Mouse (Mus musculus): ENCODE data around the gene Sdk1. TPM values are rescaled to one million over a fixed set of nuclear protein-coding genes. Genes with fewer than 3 reads are reported as not detected.

Gene Sdk1
- polyA plus RNA-seq, 1 experiment from 2014 or later: 4.0 TPM

GRCm38 (mm10) chr5:141568106-141568505 is 326.8 kb downstream of the Sdk1 start:
- H3K36me3 ChIP-seq (ENCODE audit: insufficient read depth, low read length): no peaks in the 10 kb centered on the region
- no peak overlapping the region for H3K4me2 ChIP-seq (replicated peaks; ENCODE audit: low read depth, low read length)
- no peaks in the 10 kb centered on the region for H3K4me1 ChIP-seq (ENCODE audit: insufficient read depth, low read length)
- H3K27me3 ChIP-seq (ENCODE audit: insufficient read depth, low read length): no peaks in the 10 kb centered on the region
- ATAC-seq (ENCODE audit: low FRiP score, low TSS enrichment): no peak
- no peaks in the 10 kb centered on the region for H3K9me3 ChIP-seq (ENCODE audit: low read length)
- H3K27ac ChIP-seq (ENCODE audit: low read length): no peak overlapping the region
- H3K4me3 ChIP-seq (ENCODE audit: low read length): no peak overlapping the region
- no peak overlapping the region for H3K9ac ChIP-seq (replicated peaks; ENCODE audit: low read length)
- WGBS: 87% methylated on average over 2 of the region's 2 CpGs

GRCm38 (mm10) chr5:141570442-141570841 is 329.2 kb downstream of the Sdk1 start:
- Histone ChIP-seq H3K4me2 (replicated peaks; ENCODE audit: low read depth, low read length) (no peak overlapping the region), H3K4me1 (ENCODE audit: insufficient read depth, low read length) (0 out of 2 replicates have a peak, but pooled peaks cover 4% of the 10 kb centered on the region), H3K27me3 (ENCODE audit: insufficient read depth, low read length) (no peaks in the 10 kb centered on the region), H3K9ac (replicated peaks; ENCODE audit: low read length) (no peak overlapping the region), H3K36me3 (ENCODE audit: insufficient read depth, low read length) (no peaks in the 10 kb centered on the region), H3K4me3 (ENCODE audit: low read length) (no peak overlapping the region), H3K27ac (ENCODE audit: low read length) (no peak overlapping the region), H3K9me3 (ENCODE audit: low read length) (no peaks in the 10 kb centered on the region)
- 81% methylated on average over 6 of the region's 6 CpGs for WGBS
- no peak for ATAC-seq (ENCODE audit: low FRiP score, low TSS enrichment)

DNA sequence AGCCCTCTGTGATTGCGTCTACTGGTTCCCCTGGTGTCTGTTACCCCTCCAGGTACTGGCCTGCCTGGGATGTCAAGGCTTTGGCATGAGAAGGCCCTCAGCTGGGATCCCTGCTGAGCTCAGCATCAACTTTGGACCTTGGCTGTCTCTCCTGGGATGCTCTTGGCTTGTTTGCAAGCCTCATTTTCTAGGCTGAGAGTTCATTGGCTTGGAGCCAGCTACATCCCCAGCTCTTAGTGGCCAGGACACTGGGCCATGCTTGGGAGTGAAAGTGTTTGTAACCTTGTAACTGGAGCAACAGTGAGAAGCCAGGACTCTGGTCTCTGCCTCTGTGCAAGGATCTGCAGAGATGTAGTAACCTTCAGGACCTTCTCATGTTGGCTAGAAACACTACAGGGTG is 333.0 kb downstream of the Sdk1 start:
- no peak overlapping the region for H3K4me2 ChIP-seq (replicated peaks; ENCODE audit: low read depth, low read length)
- H3K4me1 ChIP-seq (ENCODE audit: insufficient read depth, low read length): 0 out of 2 replicates have a peak, but pooled peaks cover 4% of the 10 kb centered on the region
- H3K36me3 ChIP-seq (ENCODE audit: insufficient read depth, low read length): no peaks in the 10 kb centered on the region
- no peak for ATAC-seq (ENCODE audit: low FRiP score, low TSS enrichment)
- H3K27ac ChIP-seq (ENCODE audit: low read length): no peak overlapping the region
- WGBS: 79% methylated on average over 1 of the region's 1 CpGs
- H3K27me3 ChIP-seq (ENCODE audit: insufficient read depth, low read length): no peaks in the 10 kb centered on the region
- H3K4me3 ChIP-seq (ENCODE audit: low read length): no peak overlapping the region
- no peaks in the 10 kb centered on the region for H3K9me3 ChIP-seq (ENCODE audit: low read length)
- no peak overlapping the region for H3K9ac ChIP-seq (replicated peaks; ENCODE audit: low read length)

DNA sequence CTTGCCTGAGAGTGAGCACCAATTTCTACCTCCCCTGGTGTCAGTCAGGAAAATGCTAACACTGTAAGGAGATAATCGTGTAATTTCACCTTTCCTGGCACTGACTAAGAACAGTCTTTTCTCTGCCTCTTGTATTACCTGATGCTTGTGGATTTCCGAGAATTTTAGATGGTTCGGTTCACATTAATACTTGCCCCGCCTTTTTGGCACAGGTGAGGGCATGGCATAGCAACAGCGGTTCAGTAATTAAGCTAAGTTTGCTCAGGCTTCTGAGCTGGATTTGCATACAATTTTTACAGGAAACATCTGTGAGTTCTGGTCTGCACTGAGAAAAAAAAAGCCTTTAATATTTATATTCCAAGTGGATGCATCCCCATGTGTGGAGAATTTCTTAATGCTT is 350.0 kb downstream of the Sdk1 start:
- 89% methylated on average over 5 of the region's 5 CpGs for WGBS
- H3K9me3 ChIP-seq (ENCODE audit: low read length): no peaks in the 10 kb centered on the region
- H3K36me3 ChIP-seq (ENCODE audit: insufficient read depth, low read length): no peaks in the 10 kb centered on the region
- no peak for ATAC-seq (ENCODE audit: low FRiP score, low TSS enrichment)
- H3K27ac ChIP-seq (ENCODE audit: low read length): no peak overlapping the region
- H3K4me3 ChIP-seq (ENCODE audit: low read length): no peak overlapping the region
- no peak overlapping the region for H3K4me2 ChIP-seq (replicated peaks; ENCODE audit: low read depth, low read length)
- no peaks in the 10 kb centered on the region for H3K4me1 ChIP-seq (ENCODE audit: insufficient read depth, low read length)
- H3K9ac ChIP-seq (replicated peaks; ENCODE audit: low read length): no peak overlapping the region
- no peaks in the 10 kb centered on the region for H3K27me3 ChIP-seq (ENCODE audit: insufficient read depth, low read length)

- ATAC-seq (ENCODE audit: low FRiP score, low TSS enrichment): no peak
- H3K9ac ChIP-seq (replicated peaks; ENCODE audit: low read length): no peak overlapping the region
- no peak overlapping the region for H3K27ac ChIP-seq (ENCODE audit: low read length)
- no peak overlapping the region for H3K4me3 ChIP-seq (ENCODE audit: low read length)
- no peaks in the 10 kb centered on the region for H3K36me3 ChIP-seq (ENCODE audit: insufficient read depth, low read length)
- H3K27me3 ChIP-seq (ENCODE audit: insufficient read depth, low read length): no peaks in the 10 kb centered on the region
- no peak overlapping the region for H3K4me2 ChIP-seq (replicated peaks; ENCODE audit: low read depth, low read length)
- no peaks in the 10 kb centered on the region for H3K4me1 ChIP-seq (ENCODE audit: insufficient read depth, low read length)
- H3K9me3 ChIP-seq (ENCODE audit: low read length): no peaks in the 10 kb centered on the region
- WGBS: 64% methylated on average over 10 of the region's 10 CpGs
Observed at GRCm38 (mm10) chr5:141612721-141613120, 371.4 kb downstream of the Sdk1 start.

- Histone ChIP-seq H3K36me3 (ENCODE audit: insufficient read depth, low read length) (no peaks in the 10 kb centered on the region), H3K27me3 (ENCODE audit: insufficient read depth, low read length) (no peaks in the 10 kb centered on the region), H3K4me1 (ENCODE audit: insufficient read depth, low read length) (no peaks in the 10 kb centered on the region), H3K9ac (replicated peaks; ENCODE audit: low read length) (no peak overlapping the region), H3K4me3 (ENCODE audit: low read length) (no peak overlapping the region), H3K9me3 (ENCODE audit: low read length) (no peaks in the 10 kb centered on the region), H3K27ac (ENCODE audit: low read length) (no peak overlapping the region), H3K4me2 (replicated peaks; ENCODE audit: low read depth, low read length) (no peak overlapping the region)
- WGBS: 66% methylated on average over 7 of the region's 7 CpGs
- no peak for ATAC-seq (ENCODE audit: low FRiP score, low TSS enrichment)
Observed at GRCm38 (mm10) chr5:141615763-141616162, 374.5 kb downstream of the Sdk1 start.

DNA sequence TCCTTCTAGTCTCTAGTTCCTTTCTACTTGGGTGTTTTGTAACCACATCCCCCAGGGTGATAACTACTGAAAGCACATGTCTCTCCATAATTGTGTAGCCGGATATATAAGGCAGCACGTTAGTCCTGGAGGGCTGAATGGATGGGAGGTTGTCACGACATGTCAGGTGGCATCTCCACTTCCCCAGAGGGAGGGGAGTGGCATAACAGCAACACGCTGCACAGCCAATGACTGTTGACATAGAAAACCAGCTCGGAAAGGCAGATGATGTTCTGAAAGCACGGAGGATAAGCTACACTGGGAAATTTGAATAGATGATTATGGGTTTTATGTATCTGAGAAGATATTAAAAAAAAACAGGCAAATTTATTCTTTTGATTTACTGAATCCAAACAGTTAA is 376.4 kb downstream of the Sdk1 start:
- Histone ChIP-seq H3K9me3 (ENCODE audit: low read length) (no peaks in the 10 kb centered on the region), H3K27ac (ENCODE audit: low read length) (no peak overlapping the region), H3K4me3 (ENCODE audit: low read length) (no peak overlapping the region), H3K27me3 (ENCODE audit: insufficient read depth, low read length) (no peaks in the 10 kb centered on the region), H3K4me2 (replicated peaks; ENCODE audit: low read depth, low read length) (no peak overlapping the region), H3K9ac (replicated peaks; ENCODE audit: low read length) (no peak overlapping the region), H3K36me3 (ENCODE audit: insufficient read depth, low read length) (no peaks in the 10 kb centered on the region), H3K4me1 (ENCODE audit: insufficient read depth, low read length) (no peaks in the 10 kb centered on the region)
- WGBS: 70% methylated on average over 6 of the region's 6 CpGs
- no peak for ATAC-seq (ENCODE audit: low FRiP score, low TSS enrichment)

- no peak for ATAC-seq (ENCODE audit: low FRiP score, low TSS enrichment)
- no peak overlapping the region for H3K9ac ChIP-seq (replicated peaks; ENCODE audit: low read length)
- H3K4me1 ChIP-seq (ENCODE audit: insufficient read depth, low read length): no peaks in the 10 kb centered on the region
- no peak overlapping the region for H3K4me2 ChIP-seq (replicated peaks; ENCODE audit: low read depth, low read length)
- H3K27me3 ChIP-seq (ENCODE audit: insufficient read depth, low read length): no peaks in the 10 kb centered on the region
- H3K36me3 ChIP-seq (ENCODE audit: insufficient read depth, low read length): no peaks in the 10 kb centered on the region
- no peak overlapping the region for H3K27ac ChIP-seq (ENCODE audit: low read length)
- no peak overlapping the region for H3K4me3 ChIP-seq (ENCODE audit: low read length)
- WGBS: 83% methylated on average over 4 of the region's 4 CpGs
- 0 out of 2 replicates have a peak, but pooled peaks cover 2% of the 10 kb centered on the region for H3K9me3 ChIP-seq (ENCODE audit: low read length)
Observed at GRCm38 (mm10) chr5:141625401-141625800, 384.1 kb downstream of the Sdk1 start.

DNA sequence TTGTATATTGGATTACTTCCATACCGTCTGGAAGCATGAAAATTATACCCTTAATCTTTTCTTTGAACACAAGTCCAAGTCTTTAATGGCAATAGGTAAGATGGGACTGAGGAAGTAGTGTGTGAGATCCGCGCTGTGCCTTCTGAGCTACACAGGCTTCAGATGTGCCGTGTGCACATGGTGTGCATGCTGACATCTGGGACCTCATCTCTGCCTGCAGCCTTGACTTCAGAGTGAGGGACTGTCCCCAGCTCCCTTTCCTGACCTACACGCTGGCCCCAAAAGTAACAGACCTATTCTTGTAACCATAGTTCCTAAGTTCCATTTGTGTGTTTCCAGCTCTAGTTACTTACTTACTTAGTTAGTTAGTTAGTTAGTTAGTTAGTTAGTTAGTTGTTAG is 390.4 kb downstream of the Sdk1 start:
- H3K4me3 ChIP-seq (ENCODE audit: low read length): no peak overlapping the region
- WGBS: 85% methylated on average over 5 of the region's 5 CpGs
- no peaks in the 10 kb centered on the region for H3K9me3 ChIP-seq (ENCODE audit: low read length)
- no peak for ATAC-seq (ENCODE audit: low FRiP score, low TSS enrichment)
- H3K4me1 ChIP-seq (ENCODE audit: insufficient read depth, low read length): no peaks in the 10 kb centered on the region
- H3K27ac ChIP-seq (ENCODE audit: low read length): no peak overlapping the region
- no peaks in the 10 kb centered on the region for H3K27me3 ChIP-seq (ENCODE audit: insufficient read depth, low read length)
- H3K4me2 ChIP-seq (replicated peaks; ENCODE audit: low read depth, low read length): no peak overlapping the region
- H3K9ac ChIP-seq (replicated peaks; ENCODE audit: low read length): no peak overlapping the region
- no peaks in the 10 kb centered on the region for H3K36me3 ChIP-seq (ENCODE audit: insufficient read depth, low read length)

GRCm38 (mm10) chr5:141633271-141633670 is 392.0 kb downstream of the Sdk1 start:
- Histone ChIP-seq H3K4me2 (replicated peaks; ENCODE audit: low read depth, low read length) (no peak overlapping the region), H3K36me3 (ENCODE audit: insufficient read depth, low read length) (no peaks in the 10 kb centered on the region), H3K9ac (replicated peaks; ENCODE audit: low read length) (no peak overlapping the region), H3K27me3 (ENCODE audit: insufficient read depth, low read length) (no peaks in the 10 kb centered on the region), H3K27ac (ENCODE audit: low read length) (no peak overlapping the region), H3K4me1 (ENCODE audit: insufficient read depth, low read length) (no peaks in the 10 kb centered on the region), H3K4me3 (ENCODE audit: low read length) (no peak overlapping the region), H3K9me3 (ENCODE audit: low read length) (no peaks in the 10 kb centered on the region)
- no peak for ATAC-seq (ENCODE audit: low FRiP score, low TSS enrichment)
- 50% methylated on average over 4 of the region's 4 CpGs for WGBS

GRCm38 (mm10) chr5:141636406-141636805 is 395.1 kb downstream of the Sdk1 start:
- Histone ChIP-seq H3K4me1 (ENCODE audit: insufficient read depth, low read length) (no peaks in the 10 kb centered on the region), H3K27ac (ENCODE audit: low read length) (no peak overlapping the region), H3K9ac (replicated peaks; ENCODE audit: low read length) (no peak overlapping the region), H3K4me2 (replicated peaks; ENCODE audit: low read depth, low read length) (no peak overlapping the region), H3K4me3 (ENCODE audit: low read length) (no peak overlapping the region), H3K36me3 (ENCODE audit: insufficient read depth, low read length) (no peaks in the 10 kb centered on the region), H3K9me3 (ENCODE audit: low read length) (no peaks in the 10 kb centered on the region), H3K27me3 (ENCODE audit: insufficient read depth, low read length) (no peaks in the 10 kb centered on the region)
- ATAC-seq (ENCODE audit: low FRiP score, low TSS enrichment): no peak
- WGBS: 95% methylated on average over 11 of the region's 11 CpGs

Measured in kidney, embryonic 16.5 days (tissue).